Mouse (Mus musculus) embryo, embryonic 11 days (tissue): ENCODE results near the gene Nexn.
"Not testable (repeated sequence)": the region's sequence is repeated elsewhere in the genome, so short reads cannot be mapped to it uniquely, and the experiment has no call there.

Source experiments
- DNase-seq: peaks from one replicate; pipeline ENCODE4 v3.0.0-alpha.2; 2015

Gene Nexn

GRCm38 (mm10) chr3:152266036-152266421 lies at the start of gene Nexn:
Gene Nexn, minus strand, starts transcription at chr3:152266350.
- DNase-seq: peak; percentile 52

- peak; percentile 89 for DNase-seq
Observed at GRCm38 (mm10) chr3:152315613-152316012, 49.5 kb upstream of the Nexn start.

- DNase-seq: not testable (repeated sequence)
Observed at GRCm38 (mm10) chr3:152314666-152315065, 48.5 kb upstream of the Nexn start.

GRCm38 (mm10) chr3:152309250-152309645 lies 43.1 kb upstream of the Nexn start:
- no peak for DNase-seq

- DNase-seq: peak; percentile 40
Observed at GRCm38 (mm10) chr3:152308485-152309249, 42.5 kb upstream of the Nexn start.

- DNase-seq: no peak
Observed at GRCm38 (mm10) chr3:152305971-152306370, 39.8 kb upstream of the Nexn start.

- DNase-seq: no peak
Observed at GRCm38 (mm10) chr3:152305080-152305479, 38.9 kb upstream of the Nexn start.

- peak; percentile 19 for DNase-seq
Observed at GRCm38 (mm10) chr3:152304093-152304815, 38.1 kb upstream of the Nexn start.

GRCm38 (mm10) chr3:152302991-152303390 lies 36.8 kb upstream of the Nexn start:
- no peak for DNase-seq

- DNase-seq: no peak
Observed at GRCm38 (mm10) chr3:152300376-152301337, 34.5 kb upstream of the Nexn start.

GRCm38 (mm10) chr3:152295896-152296295 lies 29.7 kb upstream of the Nexn start:
- no peak for DNase-seq

- DNase-seq: no peak
Observed at GRCm38 (mm10) chr3:152294400-152294799, 28.2 kb upstream of the Nexn start.

- DNase-seq: no peak
Observed at GRCm38 (mm10) chr3:152293530-152294181, 27.5 kb upstream of the Nexn start.

- no peak for DNase-seq
Observed at GRCm38 (mm10) chr3:152291895-152292294, 25.7 kb upstream of the Nexn start.

- no peak for DNase-seq
Observed at GRCm38 (mm10) chr3:152290175-152290798, 24.1 kb upstream of the Nexn start.

GRCm38 (mm10) chr3:152288740-152289139 lies 22.6 kb upstream of the Nexn start:
- DNase-seq: no peak

GRCm38 (mm10) chr3:152288276-152288675 lies 22.1 kb upstream of the Nexn start:
- DNase-seq: no peak

GRCm38 (mm10) chr3:152287810-152288209 lies 21.7 kb upstream of the Nexn start:
- no peak for DNase-seq

- DNase-seq: no peak
Observed at GRCm38 (mm10) chr3:152284759-152285158, 18.6 kb upstream of the Nexn start.

- no peak for DNase-seq
Observed at GRCm38 (mm10) chr3:152284306-152284705, 18.2 kb upstream of the Nexn start.

GRCm38 (mm10) chr3:152282126-152282525 lies 16.0 kb upstream of the Nexn start:
- peak; percentile 54 for DNase-seq

- DNase-seq: no peak
Observed at GRCm38 (mm10) chr3:152278431-152278830, 12.3 kb upstream of the Nexn start.
